Mouse (Mus musculus) thymus, postnatal 0 days (tissue): ENCODE results near the gene Vasp. TPM values are rescaled to one million over a fixed set of nuclear protein-coding genes. Genes with fewer than 3 reads are reported as not detected.

Experiments
- DNase-seq: peaks from one replicate; pipeline ENCODE4 v3.0.0-alpha.2; 2015; ENCODE audit warnings: low spot score
- polyA plus RNA-seq: library from polyadenylated mRNA; unstranded; fragments of >200 nt; fragmentation: Nextera tagmentation; extraction: Ambion mirVana; gene quantifications from 2 replicates; pipeline ENCODE4 v1.2.1, GENCODE M21; 2015

Vasp gene
- polyA plus RNA-seq, 1 experiment from 2014 or later = 74.3 TPM

DNA sequence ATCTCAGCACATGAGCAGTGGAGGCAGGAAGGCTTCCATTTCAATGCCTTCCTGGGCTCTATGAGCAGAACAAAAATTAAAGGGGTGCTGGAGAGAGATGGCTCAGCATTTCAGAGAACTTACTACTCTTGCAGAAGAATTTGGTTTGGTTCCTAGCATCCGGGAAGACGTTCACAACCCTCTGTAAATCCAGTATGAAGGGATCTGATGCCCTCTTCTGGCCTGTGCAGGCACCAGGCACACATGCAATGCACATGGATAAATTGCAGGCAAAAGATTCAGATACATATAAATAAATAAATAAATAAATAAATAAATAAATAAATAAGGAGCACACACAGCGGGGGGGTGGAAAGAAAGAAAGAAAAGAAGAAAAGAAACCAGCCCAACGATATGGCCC, 4.6 kb upstream of the Vasp start:
- no peak for DNase-seq

- DNase-seq = peak; percentile 90
These were observed 652 bp upstream of the Vasp start for GRCm38 (mm10) chr7:19272173-19272764.

DNA sequence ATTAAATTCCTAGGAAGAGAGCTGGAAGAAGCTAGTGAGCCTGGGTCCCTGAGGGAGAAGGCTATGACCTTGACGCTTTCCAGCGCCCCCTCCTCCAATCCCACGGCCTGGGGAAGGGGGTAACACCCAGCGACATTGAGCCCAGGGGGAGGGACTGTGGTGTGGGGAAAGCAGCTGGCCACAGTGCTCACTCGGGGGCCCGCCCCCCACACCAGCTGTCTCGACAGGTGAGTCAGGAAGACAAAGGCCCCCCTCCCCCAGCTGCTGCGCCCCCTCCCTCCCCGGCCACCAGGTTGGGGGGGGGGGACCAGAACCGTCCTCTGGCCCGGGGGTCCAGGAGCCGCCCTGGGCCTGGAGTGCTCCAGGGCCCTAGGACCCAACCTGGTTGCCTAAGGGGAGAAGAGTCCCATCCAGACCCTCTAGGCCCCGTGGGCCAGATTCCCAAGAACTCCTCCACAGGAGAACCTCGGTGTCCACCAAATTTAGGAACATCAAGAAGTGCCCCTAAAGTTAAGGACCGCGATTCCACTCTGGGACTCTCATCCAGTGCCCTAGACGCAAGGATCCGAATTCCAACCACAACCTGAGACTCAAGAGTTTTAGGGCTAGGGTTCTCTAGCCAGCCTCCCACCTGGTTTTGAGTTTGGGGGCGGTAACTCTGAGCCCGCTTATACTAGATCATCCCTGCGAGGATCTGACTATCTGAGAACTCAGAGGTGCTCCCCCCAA, 944 bp downstream of the Vasp start:
- peak; percentile 46 for DNase-seq

- peak; percentile 27 for DNase-seq
These were observed 1.7 kb downstream of the Vasp start for GRCm38 (mm10) chr7:19269721-19270441.

DNA sequence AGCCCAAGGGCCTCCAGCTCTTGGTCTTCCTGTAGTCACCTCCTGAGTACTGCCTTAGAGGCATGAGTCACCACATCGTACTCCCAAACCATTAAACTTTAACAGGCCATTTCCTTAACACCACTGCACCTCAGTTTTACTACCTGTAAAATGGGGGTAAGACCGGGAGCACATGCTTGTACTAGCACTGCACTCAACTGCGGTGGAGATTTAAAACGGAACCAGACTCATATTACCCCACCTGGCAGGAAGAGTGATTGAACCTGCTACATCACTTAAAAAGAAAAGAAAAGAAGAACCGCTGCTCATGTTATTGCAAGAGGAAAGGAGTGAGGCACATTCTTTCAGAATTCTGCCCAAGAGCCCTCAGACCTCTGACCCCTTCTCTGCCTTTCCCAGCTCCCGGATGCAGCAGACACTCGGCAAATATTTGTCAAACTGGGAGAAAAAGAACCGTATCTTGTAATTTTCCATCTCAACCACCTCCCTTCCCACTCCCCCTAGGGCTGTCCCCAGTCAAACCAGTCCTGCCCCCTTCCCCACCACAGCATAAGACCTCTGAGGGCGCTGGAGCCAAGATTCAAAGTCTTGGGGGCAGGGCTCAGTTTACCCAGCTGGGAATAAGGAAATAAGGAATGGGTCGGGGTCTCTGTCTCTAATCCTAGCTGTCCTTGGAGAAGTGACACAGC, 2.5 kb downstream of the Vasp start:
- peak; percentile 63 for DNase-seq

DNA sequence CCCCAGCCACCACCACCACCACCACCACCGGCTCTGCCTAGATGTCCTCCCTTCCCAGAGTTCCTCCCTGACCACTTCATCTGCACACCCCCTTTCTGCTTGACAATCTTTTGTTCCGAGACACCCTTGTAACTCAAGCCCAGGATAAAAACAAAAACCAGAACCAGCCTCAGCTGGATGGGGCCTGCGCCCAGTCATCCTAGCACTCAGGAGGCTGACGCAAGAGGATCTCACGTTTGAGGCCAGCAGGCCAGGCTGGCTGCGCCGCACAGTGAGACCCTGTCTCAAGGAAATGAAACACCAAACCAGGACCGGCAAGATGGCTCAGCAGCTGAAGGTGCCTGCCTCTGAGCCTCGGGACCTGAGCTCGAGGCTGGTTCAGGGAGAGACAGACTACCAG, 4.6 kb downstream of the Vasp start:
- no peak for DNase-seq

- peak; percentile 44 for DNase-seq
These were observed 5.4 kb downstream of the Vasp start for GRCm38 (mm10) chr7:19265928-19266822.

GRCm38 (mm10) chr7:19265147-19265546, 6.5 kb downstream of the Vasp start:
- DNase-seq = no peak

DNA sequence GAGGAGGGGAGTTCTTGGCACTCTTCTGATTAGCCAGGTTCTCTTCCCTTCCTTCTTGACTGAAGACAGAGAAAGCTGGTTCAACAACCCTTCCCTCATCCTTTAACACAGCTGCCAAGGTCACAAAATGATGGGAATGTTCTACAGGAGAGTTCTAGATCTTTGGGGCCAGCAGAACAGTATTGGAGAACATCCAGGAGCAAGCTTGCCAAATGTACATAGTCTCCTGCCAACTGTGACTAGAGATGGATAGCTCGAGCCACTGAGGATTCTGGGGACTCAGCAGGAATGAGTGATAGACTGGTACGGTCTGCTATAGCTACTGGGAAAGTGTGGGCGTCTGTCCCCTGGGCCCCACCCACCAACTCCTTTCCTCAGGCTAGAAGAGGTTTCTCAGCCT, 13.3 kb downstream of the Vasp start:
- no peak for DNase-seq

- DNase-seq = peak; percentile 26
These were observed 14.1 kb downstream of the Vasp start for GRCm38 (mm10) chr7:19257390-19258022.

GRCm38 (mm10) chr7:19256567-19256966, 15.1 kb downstream of the Vasp start:
- peak; percentile 58 for DNase-seq

- no peak for DNase-seq
These were observed 16.2 kb downstream of the Vasp start for GRCm38 (mm10) chr7:19255395-19255794.

DNA sequence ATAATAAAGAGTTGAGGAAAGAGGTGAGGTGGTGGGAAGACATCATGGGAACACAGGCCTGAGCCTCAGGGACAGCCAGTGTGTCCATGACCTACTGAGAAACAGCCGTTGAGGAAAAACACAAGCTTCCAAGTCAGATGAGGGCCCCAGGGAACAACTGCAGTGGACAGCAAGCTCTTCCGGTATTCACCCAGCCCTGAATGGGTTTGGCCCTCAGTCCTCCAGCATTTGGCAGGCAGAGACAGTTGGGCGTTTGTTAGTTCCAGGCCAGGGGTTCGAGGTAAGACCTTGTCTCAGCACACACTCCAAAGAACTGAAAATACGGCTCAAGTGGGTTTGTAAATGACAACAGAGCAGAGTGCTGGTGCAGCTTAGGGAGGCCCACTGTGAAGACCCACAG, 18.2 kb downstream of the Vasp start:
- DNase-seq = no peak

- no peak for DNase-seq
These were observed 19.5 kb downstream of the Vasp start for GRCm38 (mm10) chr7:19252078-19252477.

GRCm38 (mm10) chr7:19247511-19247910, 24.1 kb downstream of the Vasp start:
- no peak for DNase-seq

DNA sequence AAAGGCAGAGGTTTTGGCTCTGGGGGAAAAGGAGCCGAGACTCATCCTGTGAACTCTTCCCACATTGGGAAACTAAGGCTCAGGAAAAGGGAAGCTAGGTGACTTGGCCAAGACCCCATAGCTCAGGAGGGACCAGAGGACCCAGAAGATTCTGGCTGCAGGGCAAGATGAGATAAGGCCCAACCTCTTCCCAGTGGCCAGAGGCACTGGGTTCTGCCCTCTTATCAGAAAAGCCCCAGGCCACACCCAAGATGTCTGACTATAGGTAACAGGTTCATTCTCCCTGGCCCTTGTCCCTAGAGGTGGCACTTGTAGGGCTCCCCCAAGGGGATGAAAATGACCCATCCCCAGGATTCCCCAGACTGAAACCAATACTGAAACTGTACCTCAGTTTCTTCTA, 24.8 kb downstream of the Vasp start:
- DNase-seq = no peak

GRCm38 (mm10) chr7:19245083-19245482, 26.5 kb downstream of the Vasp start:
- no peak for DNase-seq

DNA sequence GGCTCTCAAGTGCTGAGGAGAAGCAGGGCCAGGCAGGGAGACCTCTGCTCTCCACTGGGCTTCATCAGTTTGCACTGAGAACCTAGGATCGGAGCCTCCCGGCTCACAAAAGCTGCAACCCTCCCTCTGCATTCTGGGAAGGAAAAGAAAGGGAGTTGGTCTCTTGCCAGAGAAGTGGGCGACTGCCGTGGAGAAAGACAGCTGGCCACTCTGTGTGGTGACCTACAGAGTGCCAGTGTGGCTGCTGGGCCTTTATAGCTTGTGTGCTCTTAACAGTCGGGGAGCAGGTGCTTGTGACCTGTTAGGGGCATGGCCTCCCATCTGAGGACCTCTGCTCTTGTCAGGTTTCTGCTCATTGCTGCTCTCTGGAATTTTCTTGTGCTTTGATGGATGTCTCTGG, 27.8 kb downstream of the Vasp start:
- no peak for DNase-seq

DNA sequence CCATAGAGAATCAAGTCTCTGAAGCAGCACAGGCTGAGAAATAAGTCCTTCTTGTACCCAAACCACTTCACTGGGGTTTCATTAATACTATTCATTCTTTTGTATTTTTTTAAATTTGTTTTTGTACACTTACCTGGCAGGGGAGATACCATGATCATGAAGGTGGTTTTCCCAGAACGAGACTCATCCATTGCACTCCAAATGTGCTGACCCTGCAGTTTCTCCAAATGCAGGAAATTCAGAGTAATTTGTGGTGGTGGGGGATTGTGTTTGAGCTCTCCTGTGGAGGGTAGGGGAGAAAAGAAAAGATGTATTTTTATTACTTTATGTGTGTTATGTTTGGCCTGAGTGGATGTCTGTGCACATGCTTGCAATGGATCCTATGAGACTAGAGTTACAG, 29.6 kb downstream of the Vasp start:
- DNase-seq = no peak

- no peak for DNase-seq
These were observed 30.6 kb downstream of the Vasp start for GRCm38 (mm10) chr7:19240905-19241463.
